Mouse (Mus musculus) urinary bladder, adult 2 months (tissue): ENCODE measurements around the gene Klf17. TPM values are rescaled to one million over a fixed set of nuclear protein-coding genes. Genes with fewer than 3 reads are reported as not detected.

ENCODE experiments used
- polyA plus RNA-seq: library from polyadenylated mRNA; depleted of rRNA; stranded (reverse); fragments of >200 nt; gene quantifications from 2 replicates; pipeline ENCODE4 v1.2.3, GENCODE M21; 2012; rRNA removed

Gene Klf17
- polyA plus RNA-seq, 1 experiment, result not detected

Other genes with a start within 250 kb of the Klf17 start
- gene Eri3, start 215.3 kb downstream of the Klf17 start, polyA plus RNA-seq, result 83.5 and 95.4 TPM in 2 replicates
- gene Dmap1, start 83.4 kb downstream of the Klf17 start, polyA plus RNA-seq, result 33.0 and 33.9 TPM in 2 replicates
- gene Gm12845, start 41.2 kb downstream of the Klf17 start, polyA plus RNA-seq, result not detected in 2 replicates
- gene Slc6a9, start 68.9 kb upstream of the Klf17 start, polyA plus RNA-seq, result 51.2 and 58.0 TPM in 2 replicates
- gene Ccdc24, start 106.9 kb upstream of the Klf17 start, polyA plus RNA-seq, result 0.90 and 1.7 TPM in 2 replicates
- gene B4galt2, start 117.8 kb upstream of the Klf17 start, polyA plus RNA-seq, result 18.4 and 23.8 TPM in 2 replicates
- 245 and 352 TPM in 2 replicates for gene Atp6v0b, start 121.7 kb upstream of the Klf17 start, polyA plus RNA-seq
- 9.6 and 14.0 TPM in 2 replicates for gene Dph2, start 126.4 kb upstream of the Klf17 start, polyA plus RNA-seq
- 40.0 and 40.5 TPM in 2 replicates for gene Ipo13, start 149.4 kb upstream of the Klf17 start, polyA plus RNA-seq
- gene Artn, start 164.1 kb upstream of the Klf17 start, polyA plus RNA-seq, result 7.2 and 7.8 TPM in 2 replicates